Mouse (Mus musculus): ENCODE measurements around the gene Prdm16.

- no peak for TF ChIP-seq MYOG (IDR thresholded peaks at IDR 0.05; ENCODE audit: control insufficient read depth in 1 of 3, insufficient read depth in 1 of 3, insufficient read length in 2 of 3, low read depth in 2 of 3)
- no peak for TF ChIP-seq POLR2A (IDR thresholded peaks at IDR 0.05; ENCODE audit: insufficient read length, low read depth)
- TF ChIP-seq E2F4 (IDR thresholded peaks at IDR 0.05; ENCODE audit: insufficient read depth), result no peak
- no peak for TF ChIP-seq MAX (IDR thresholded peaks at IDR 0.05; ENCODE audit: low read depth)
- no peak for TF ChIP-seq POLR2AphosphoS2 (IDR thresholded peaks at IDR 0.05; ENCODE audit: insufficient read length, low read depth)
- no peak for TF ChIP-seq TCF12 (IDR thresholded peaks at IDR 0.05; ENCODE audit: insufficient read depth, poor library complexity, severe bottlenecking)
- no peak for TF ChIP-seq USF1 (IDR thresholded peaks at IDR 0.05; ENCODE audit: low read depth)
- no peak for TF ChIP-seq CEBPB (IDR thresholded peaks at IDR 0.05; ENCODE audit: insufficient read depth, poor library complexity, severe bottlenecking)
Observed at GRCm38 (mm10) chr4:154480544-154481260, 156.0 kb downstream of the Prdm16 start.

Measured in myocyte (in vitro differentiated cells).